11 mouse cellular contexts compared by ENCODE assay signal in genomic region chr3:133322552-133322951, GRCm38 (mm10). TPM values are rescaled to one million over a fixed set of nuclear protein-coding genes. Genes with fewer than 3 reads are reported as not detected.
DNase-seq lines count a peak whose midpoint lies in the region; ATAC-seq and TF ChIP-seq lines count a peak whose summit lies in the region.
"Had no signal": no experiment of that assay in that cellular context is flagged by ENCODE, and none has a peak within 500 bp of the region (broad histone marks: within the 10 kb centered on the region; RNA-seq: fewer than 3 reads in every experiment).

No protein-coding gene starts in this region.

- no peaks in the 10 kb centered on the region for H3K27me3 ChIP-seq in liver, adult 2 months (ENCODE audit: control insufficient read depth, insufficient read depth, low read length)
- H3K27me3 ChIP-seq in liver, embryonic 12.5 days (replicated peaks), result no peaks in the 10 kb centered on the region
- H3K27me3 ChIP-seq: forebrain, embryonic 12.5 days had no signal

- 82% methylated on average over 4 of the region's 4 CpGs for WGBS in liver, adult 2 months
- WGBS in liver, embryonic 12.5 days (ENCODE audit: insufficient replicate concordance), result 52% methylated on average over 4 of the region's 4 CpGs

- DNase-seq in embryo, embryonic 10 days (ENCODE audit: low spot score), result peak; percentile 17
- DNase-seq in embryo, embryonic 9.5 days (ENCODE audit: extremely low spot score), result no peak
- no peak for DNase-seq in liver, adult 2 months (ENCODE audit: extremely low read depth, low read depth, low spot score)
- peak; percentile 69 for DNase-seq in R1 (ENCODE audit: low read depth, low spot score)
- DNase-seq in naive thymus-derived CD4-positive, alpha-beta T cell, adult 2 months (ENCODE audit: low read depth), result peak; percentile 48
- DNase-seq in spleen, postnatal 14 days (ENCODE audit: low spot score in 2 of 2), result no peak
- DNase-seq in layer of hippocampus, postnatal 14 days (ENCODE audit: low spot score in 2 of 2), result no peak
- DNase-seq: cerebellum, adult 11 months had no signal

- peak; percentile 61 for TF ChIP-seq CTCF in liver, adult 2 months (IDR thresholded peaks at IDR 0.05; ENCODE audit: low read depth, low read length)

- H3K4me2 ChIP-seq in liver, embryonic 12.5 days, result no peak overlapping the region
- H3K4me2 ChIP-seq: forebrain, embryonic 12.5 days had no signal

- no peaks in the 10 kb centered on the region for H3K9me3 ChIP-seq in liver, embryonic 12.5 days (replicated peaks)
- H3K9me3 ChIP-seq: forebrain, embryonic 12.5 days had no signal

- H3K9ac ChIP-seq in liver, adult 2 months (ENCODE audit: low read depth, low read length), result no peak overlapping the region
- no peak overlapping the region for H3K9ac ChIP-seq in liver, embryonic 12.5 days
- H3K9ac ChIP-seq: forebrain, embryonic 12.5 days had no signal

- H3K4me3 ChIP-seq in liver, adult 2 months (ENCODE audit: insufficient read depth, low read depth, low read length), result no peak overlapping the region
- H3K4me3 ChIP-seq in liver, embryonic 12.5 days, result no peak overlapping the region
- H3K4me3 ChIP-seq: forebrain, embryonic 12.5 days; midbrain, embryonic 10.5 days had no signal

- peaks cover 8% of the 10 kb centered on the region; the same call in 1 of the 2 replicates for H3K79me2 ChIP-seq in liver, adult 2 months (ENCODE audit: control insufficient read depth, insufficient read depth, low read length)

- H3K27ac ChIP-seq in liver, adult 2 months (replicated peaks; ENCODE audit: insufficient read depth, low read depth, low read length), result no peak overlapping the region
- H3K27ac ChIP-seq in liver, embryonic 12.5 days, result no peak overlapping the region
- H3K27ac ChIP-seq: forebrain, embryonic 12.5 days; midbrain, embryonic 10.5 days had no signal

- H3K4me1 ChIP-seq in liver, adult 2 months (ENCODE audit: control insufficient read depth, insufficient read depth, low read length), result no peaks in the 10 kb centered on the region
- H3K4me1 ChIP-seq in liver, embryonic 12.5 days, result no peaks in the 10 kb centered on the region
- H3K4me1 ChIP-seq: forebrain, embryonic 12.5 days had no signal

- no peak for ATAC-seq in liver, embryonic 12.5 days

- H3K36me3 ChIP-seq in liver, adult 2 months (ENCODE audit: control insufficient read depth, insufficient read depth, low read length), result peaks cover 3% of the 10 kb centered on the region; the same call in 1 of the 2 replicates
- peaks cover 29% of the 10 kb centered on the region; the same call in 1 of the 2 replicates for H3K36me3 ChIP-seq in liver, embryonic 12.5 days
- H3K36me3 ChIP-seq: forebrain, embryonic 12.5 days had no signal

- TF ChIP-seq POLR2A in liver, adult 2 months (IDR thresholded peaks at IDR 0.05; ENCODE audit: extremely low read depth, insufficient read depth, low read length), result no peak

RNA-seq across cellular contexts. Expression of gene Ppa2, which starts 12.6 kb away (rescaled TPM):
- 55.0 and 58.8 TPM in 2 replicates for total RNA-seq in liver, adult 2 months (2014; rRNA removed)
- polyA plus RNA-seq in liver, adult 2 months (2012; rRNA removed), result 70.1 and 74.1 TPM in 2 replicates
- polyA plus RNA-seq in liver, embryonic 12.5 days (2016; fragmentation: Nextera tagmentation; extraction: Ambion mirVana), result 68.4 and 71.8 TPM in 2 replicates
- 10 to 100 TPM; 47.9 to 50.3 TPM for total RNA-seq in layer of hippocampus, postnatal 14 days (2021)

Comparison
In these comparisons a context has a peak if more than half of its experiments do, and no peak if none do; other contexts are left out.
1. DNase-seq: peak in embryo, embryonic 10 days (single experiment), R1 (single experiment) and naive thymus-derived CD4-positive, alpha-beta T cell, adult 2 months (single experiment); none in embryo, embryonic 9.5 days (single experiment), liver, adult 2 months (single experiment), spleen, postnatal 14 days (0 of 2) and layer of hippocampus, postnatal 14 days (0 of 2).